Mouse (Mus musculus) forebrain, embryonic 11.5 days (tissue): ENCODE measurements at regions not wholly inside any gene's neighbourhood (a gene's known extent, or its start where the extent isn't known, plus 50 kb on each side); places are given as distances from the start of the nearest gene placed in this dataset.

Experiments used
- ATAC-seq: fragments of 200-750 bp; cut with Nextera tagmentation; replicated peaks from 2 replicates; pipeline ENCODE4 v1.8.0; 2017; ENCODE audit warnings: moderate TSS enrichment; ENCODE audit not compliant: low FRiP score
- DNase-seq: peaks from one replicate; pipeline ENCODE4 v3.0.0-alpha.2; 2017; ENCODE audit warnings: low spot score
- H3K27ac ChIP-seq: fragments of 300-500 bp; sonication (generic); 2 replicates; pipeline ENCODE4 v1.5.1; 2014; ENCODE audit warnings: low read depth, low read length
- H3K27me3 ChIP-seq: fragments of 300-500 bp; sonication (generic); 2 replicates; pipeline ENCODE4 v1.6.1; 2014; ENCODE audit warnings: mild to moderate bottlenecking, low read length, mixed read lengths; ENCODE audit not compliant: control insufficient read depth, insufficient read depth
- H3K36me3 ChIP-seq: fragments of 300-500 bp; sonication (generic); 2 replicates; pipeline ENCODE4 v1.6.1; 2014; ENCODE audit warnings: mild to moderate bottlenecking, low read length, moderate library complexity, mixed read lengths; ENCODE audit not compliant: control insufficient read depth, insufficient read depth
- H3K4me1 ChIP-seq: fragments of 300-500 bp; sonication (generic); replicated peaks from 2 replicates; pipeline ENCODE4 v1.6.1; 2014; ENCODE audit warnings: low read length, mixed read lengths; ENCODE audit not compliant: control insufficient read depth, insufficient read depth
- H3K4me2 ChIP-seq: fragments of 300-500 bp; sonication (generic); 2 replicates; pipeline ENCODE4 v1.6.1; 2014; ENCODE audit warnings: low read depth, mild to moderate bottlenecking, low read length, moderate library complexity, mixed read lengths; ENCODE audit not compliant: severe bottlenecking
- H3K4me3 ChIP-seq: fragments of 300-500 bp; sonication (generic); 2 replicates; pipeline ENCODE4 v1.5.1; 2014; ENCODE audit warnings: low read depth, low read length
- H3K9ac ChIP-seq: fragments of 300-500 bp; sonication (generic); 2 replicates; pipeline ENCODE4 v1.6.1; 2014; ENCODE audit warnings: low read length
- H3K9me3 ChIP-seq: fragments of 300-500 bp; sonication (generic); 2 replicates; pipeline ENCODE4 v1.6.1; 2016; ENCODE audit warnings: low read length, mixed read lengths; ENCODE audit not compliant: control insufficient read depth
- WGBS: fragments of 180-500 bp; shearing (Covaris S2); extraction: QIAGEN DNeasy Blood & Tissue Kit; methylation state at CpG from one replicate; pipeline ENCODE4 v1.1.7; 2014; 5-methylcytosine and 5-hydroxymethylcytosine counted together

- no peak overlapping the region for H3K4me3 ChIP-seq
- DNase-seq = no peak
- WGBS = 3% methylated on average over 16 of the region's 16 CpGs
- H3K36me3 ChIP-seq = no peaks in the 10 kb centered on the region
- peaks cover 15% of the 10 kb centered on the region for H3K4me1 ChIP-seq
- peak; percentile 60 for ATAC-seq
- peak overlapping the region; percentile 41 for H3K9ac ChIP-seq
- no peaks in the 10 kb centered on the region for H3K27me3 ChIP-seq
- no peaks in the 10 kb centered on the region for H3K9me3 ChIP-seq
- peak overlapping the region; percentile 42 for H3K4me2 ChIP-seq
- H3K27ac ChIP-seq = peak overlapping the region; percentile 53; the same call in 1 of the 2 replicates
These were observed 131.4 kb downstream of the Mycn start for GRCm38 (mm10) chr12:12810159-12810885.

GRCm38 (mm10) chr12:12808120-12808519 is 133.6 kb downstream of the Mycn start:
- no peak overlapping the region for H3K4me3 ChIP-seq
- no peak overlapping the region for H3K4me2 ChIP-seq
- peaks cover 19% of the 10 kb centered on the region for H3K4me1 ChIP-seq
- no peak overlapping the region for H3K9ac ChIP-seq
- no peaks in the 10 kb centered on the region for H3K36me3 ChIP-seq
- DNase-seq (no peak), ATAC-seq (no peak)
- no peaks in the 10 kb centered on the region for H3K9me3 ChIP-seq
- H3K27me3 ChIP-seq = no peaks in the 10 kb centered on the region
- 86% methylated on average over 5 of the region's 5 CpGs for WGBS
- H3K27ac ChIP-seq = no peak overlapping the region

- ATAC-seq (no peak), DNase-seq (no peak)
- no peak overlapping the region for H3K4me2 ChIP-seq
- H3K4me1 ChIP-seq = peaks cover 8% of the 10 kb centered on the region
- no peak overlapping the region for H3K4me3 ChIP-seq
- no peaks in the 10 kb centered on the region for H3K27me3 ChIP-seq
- no peak overlapping the region for H3K27ac ChIP-seq
- 64% methylated on average over 2 of the region's 2 CpGs for WGBS
- no peaks in the 10 kb centered on the region for H3K36me3 ChIP-seq
- H3K9me3 ChIP-seq = no peaks in the 10 kb centered on the region
- H3K9ac ChIP-seq = no peak overlapping the region
These were observed 138.1 kb downstream of the Mycn start for GRCm38 (mm10) chr12:12803602-12804001.

GRCm38 (mm10) chr12:12802396-12802795 is 139.3 kb downstream of the Mycn start:
- ATAC-seq (peak; percentile 66), DNase-seq (no peak)
- no peak overlapping the region for H3K27ac ChIP-seq
- H3K36me3 ChIP-seq = no peaks in the 10 kb centered on the region
- no peaks in the 10 kb centered on the region for H3K27me3 ChIP-seq
- H3K9me3 ChIP-seq = no peaks in the 10 kb centered on the region
- peak overlapping the region; percentile 23; the same call in 1 of the 2 replicates for H3K9ac ChIP-seq
- H3K4me3 ChIP-seq = no peak overlapping the region
- H3K4me1 ChIP-seq = peaks cover 8% of the 10 kb centered on the region
- 8% methylated on average over 11 of the region's 11 CpGs for WGBS
- H3K4me2 ChIP-seq = no peak overlapping the region

GRCm38 (mm10) chr12:12801700-12802099 is 140.0 kb downstream of the Mycn start:
- no peaks in the 10 kb centered on the region for H3K27me3 ChIP-seq
- no peak for ATAC-seq
- 61% methylated on average over 11 of the region's 11 CpGs for WGBS
- no peaks in the 10 kb centered on the region for H3K9me3 ChIP-seq
- H3K4me1 ChIP-seq = peaks cover 8% of the 10 kb centered on the region
- DNase-seq = no peak
- no peak overlapping the region for H3K9ac ChIP-seq
- H3K27ac ChIP-seq = no peak overlapping the region
- H3K4me2 ChIP-seq = no peak overlapping the region
- H3K36me3 ChIP-seq = no peaks in the 10 kb centered on the region
- H3K4me3 ChIP-seq = no peak overlapping the region

- no peak overlapping the region for H3K4me2 ChIP-seq
- no peak overlapping the region for H3K27ac ChIP-seq
- no peak overlapping the region for H3K4me3 ChIP-seq
- WGBS = 95% methylated on average over 6 of the region's 6 CpGs
- no peaks in the 10 kb centered on the region for H3K27me3 ChIP-seq
- H3K9me3 ChIP-seq = no peaks in the 10 kb centered on the region
- H3K36me3 ChIP-seq = no peaks in the 10 kb centered on the region
- ATAC-seq (no peak), DNase-seq (no peak)
- peaks cover 8% of the 10 kb centered on the region for H3K4me1 ChIP-seq
- no peak overlapping the region for H3K9ac ChIP-seq
These were observed 141.6 kb downstream of the Mycn start for GRCm38 (mm10) chr12:12800120-12800519.

GRCm38 (mm10) chr12:12789052-12789451 is 152.7 kb downstream of the Mycn start:
- no peak overlapping the region for H3K4me3 ChIP-seq
- 82% methylated on average over 6 of the region's 6 CpGs for WGBS
- H3K4me1 ChIP-seq = peaks cover 13% of the 10 kb centered on the region; the same call in 1 of the 2 replicates
- no peak overlapping the region for H3K9ac ChIP-seq
- no peaks in the 10 kb centered on the region for H3K36me3 ChIP-seq
- H3K27ac ChIP-seq = no peak overlapping the region
- no peak for DNase-seq
- H3K9me3 ChIP-seq = no peaks in the 10 kb centered on the region
- H3K4me2 ChIP-seq = no peak overlapping the region
- H3K27me3 ChIP-seq = no peaks in the 10 kb centered on the region
- no peak for ATAC-seq

- Histone ChIP-seq H3K4me3 (no peak overlapping the region), H3K9ac (no peak overlapping the region), H3K36me3 (no peaks in the 10 kb centered on the region), H3K27ac (no peak overlapping the region), H3K27me3 (no peaks in the 10 kb centered on the region), H3K4me2 (peak overlapping the region; percentile 44), H3K4me1 (peaks cover 19% of the 10 kb centered on the region; the same call in 1 of the 2 replicates), H3K9me3 (no peaks in the 10 kb centered on the region)
- WGBS = 25% methylated on average over 13 of the region's 13 CpGs
- DNase-seq (no peak), ATAC-seq (no peak; the same call in 1 of the 2 replicates)
These were observed 153.4 kb downstream of the Mycn start for GRCm38 (mm10) chr12:12788263-12788852.
